Mouse (Mus musculus) left cerebral cortex, adult 18-20 months (tissue): ENCODE measurements around the gene Timm17a. TPM values are rescaled to one million over a fixed set of nuclear protein-coding genes. Genes with fewer than 3 reads are reported as not detected.

Experiments used
- DNase-seq, 2 experiments: peaks; one replicate each; pipeline ENCODE4 v3.0.0; 2021 to 2022; ENCODE audit warnings: low spot score in 2 of 2, mixed read lengths in 1 of 2
- total RNA-seq, 2 experiments: library from RNA; stranded (reverse); gene quantifications; 2 replicates each; pipeline ENCODE4 v1.2.3; 2021

Timm17a gene
- total RNA-seq, 2 experiments from 2014 or later, result 176 to 188 TPM

DNA sequence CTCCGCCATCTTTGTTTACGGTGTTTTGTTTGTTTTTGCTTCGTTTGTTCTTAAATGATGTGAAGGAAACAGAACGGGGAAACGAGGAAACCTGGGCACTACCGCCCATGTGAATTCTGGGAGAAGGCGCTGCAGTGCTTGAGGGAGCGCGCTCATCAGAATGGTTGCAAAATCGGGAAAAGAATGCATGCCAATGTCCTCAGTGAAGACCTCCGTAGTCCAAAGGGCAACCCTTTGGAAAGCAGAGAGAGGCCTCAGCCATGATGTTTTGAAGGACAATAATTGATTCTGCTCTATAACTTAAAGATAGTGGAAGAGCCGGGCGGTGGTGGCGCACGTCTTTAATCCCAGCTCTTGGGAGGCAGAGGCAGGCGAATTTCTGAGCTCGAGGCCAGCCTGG is 31.7 kb downstream of the Timm17a start:
- no peak for DNase-seq

DNA sequence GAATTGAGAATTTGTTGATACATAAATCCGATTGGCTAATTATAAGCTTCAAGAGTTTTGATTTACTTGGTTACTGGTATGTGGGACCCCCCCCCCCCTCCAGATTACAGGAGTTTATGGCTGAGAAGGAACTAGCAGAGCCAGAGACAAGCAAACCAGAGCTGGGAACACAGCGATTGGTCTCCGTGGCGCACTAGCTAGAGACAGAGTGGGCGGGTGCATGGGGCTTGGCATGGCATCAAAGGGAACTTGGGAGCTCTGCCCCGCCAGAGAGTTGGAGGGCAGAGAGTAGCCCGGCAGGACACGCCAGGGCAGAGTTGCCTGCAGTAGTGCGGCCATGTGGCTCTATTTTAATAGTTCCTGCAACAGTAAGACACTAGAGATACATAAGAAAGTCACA is 32.9 kb downstream of the Timm17a start:
- DNase-seq, result peak; percentile 52 to 53

DNA sequence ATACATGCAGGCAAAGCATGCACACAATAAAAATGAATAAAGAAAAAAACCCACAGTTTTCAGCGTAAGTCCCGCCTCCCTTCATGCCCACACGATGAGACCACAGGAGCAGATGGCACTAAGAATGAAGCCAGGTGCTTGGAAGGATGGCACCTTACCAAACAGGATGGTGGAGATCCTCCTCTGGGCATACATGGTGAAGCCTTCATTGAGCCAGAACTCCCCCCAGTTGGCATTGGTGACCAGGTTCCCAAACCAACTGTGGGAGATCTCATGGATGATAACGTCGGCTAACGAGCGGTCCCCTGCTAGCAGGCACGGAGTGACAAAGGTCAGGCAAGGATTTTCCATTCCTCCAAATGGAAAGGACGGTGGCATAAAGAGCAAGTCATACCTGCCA is 42.2 kb downstream of the Timm17a start:
- DNase-seq, result no peak

DNA sequence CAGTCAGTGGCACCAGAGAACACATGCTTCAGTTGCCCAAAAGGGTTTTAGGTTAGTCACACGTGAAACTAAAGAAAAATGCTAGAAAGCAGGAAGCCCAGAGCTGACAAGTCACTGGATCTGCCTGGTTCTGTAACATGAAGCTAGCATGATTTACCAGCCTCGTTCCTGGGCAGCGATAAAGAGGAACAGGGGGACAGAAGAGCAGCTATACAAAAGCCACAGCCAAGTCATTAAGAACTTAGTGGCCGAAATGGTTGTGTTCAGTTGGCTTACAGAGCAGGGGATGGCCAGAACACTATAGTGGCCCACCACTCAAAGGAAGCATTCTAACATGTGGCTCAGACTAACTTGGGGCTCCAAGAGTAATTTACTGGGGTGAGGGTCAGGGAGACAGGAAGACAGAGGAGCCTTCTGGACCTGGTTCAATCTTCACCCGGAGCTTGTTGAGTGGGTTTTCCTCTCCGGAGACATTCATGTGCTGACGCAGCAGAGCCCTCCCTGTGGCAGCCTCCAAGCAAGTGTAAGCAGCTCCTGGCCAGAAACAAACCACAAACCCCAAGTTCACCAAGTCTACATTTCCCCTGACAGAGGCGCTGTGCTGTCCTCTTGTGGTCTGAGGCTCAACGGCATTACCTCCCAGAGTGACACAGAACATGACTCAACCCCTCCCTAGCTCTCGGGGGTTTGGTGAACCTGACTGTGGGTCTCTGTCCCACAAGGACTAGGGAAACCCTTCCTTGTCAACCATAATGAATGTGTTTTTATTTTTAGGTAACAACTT is 45.7 kb downstream of the Timm17a start:
- DNase-seq, result no peak

DNA sequence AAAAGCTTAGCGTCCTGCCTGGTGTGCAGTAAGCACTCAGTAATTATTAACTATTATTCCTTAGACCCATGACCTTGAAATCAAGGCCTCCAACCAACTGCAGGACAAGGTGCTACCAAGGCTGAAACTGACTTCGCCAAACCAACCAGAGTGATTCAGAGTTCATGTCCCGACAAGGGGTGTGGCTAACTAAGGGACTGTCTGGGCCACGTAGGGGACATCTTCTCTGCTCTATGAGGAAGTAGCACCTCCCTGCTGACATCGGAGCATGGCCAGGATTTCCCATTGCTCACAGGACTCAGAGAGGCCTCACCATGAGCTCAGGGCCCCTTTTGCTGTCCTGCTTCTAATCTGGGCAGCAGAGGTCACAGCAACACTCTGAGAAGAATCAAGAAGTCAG is 47.7 kb downstream of the Timm17a start:
- no peak for DNase-seq

DNA sequence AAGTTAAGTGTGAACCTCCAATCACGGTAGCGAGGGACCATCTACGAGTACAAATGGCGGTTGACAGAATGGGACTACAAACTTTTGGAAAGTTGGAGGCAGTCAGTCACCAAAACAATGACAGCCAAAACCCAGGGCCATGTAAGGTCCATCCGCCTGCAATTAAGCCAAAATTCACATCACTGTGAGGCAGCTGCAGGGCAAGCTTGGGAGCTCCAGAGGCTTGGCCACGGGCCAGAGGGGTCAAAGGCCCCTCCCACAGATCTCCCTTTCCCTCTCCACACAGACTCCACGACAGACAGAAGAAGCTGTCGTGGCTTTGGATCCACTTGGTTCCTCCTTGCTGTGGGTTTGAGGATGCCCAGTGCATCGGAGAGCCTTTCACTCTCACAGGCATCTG is 50.3 kb downstream of the Timm17a start:
- no peak for DNase-seq

DNA sequence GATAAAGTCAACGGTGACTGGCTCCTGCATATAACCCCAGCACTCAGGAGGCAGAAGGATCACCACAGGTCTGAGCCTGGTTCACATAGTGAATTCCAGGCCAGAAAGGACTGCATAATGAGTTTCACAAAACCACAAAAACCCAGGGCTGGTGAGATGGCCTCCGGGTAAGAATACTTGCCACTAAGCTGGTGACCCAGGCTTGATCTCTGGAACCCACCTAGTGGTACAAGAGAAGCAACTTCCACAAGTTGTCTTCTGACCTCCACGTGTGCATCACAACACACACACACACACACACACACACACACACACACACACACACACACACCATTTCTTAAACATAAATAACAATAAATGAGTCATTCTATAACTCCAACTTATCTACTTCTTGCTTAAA is 51.2 kb downstream of the Timm17a start:
- no peak for DNase-seq

DNA sequence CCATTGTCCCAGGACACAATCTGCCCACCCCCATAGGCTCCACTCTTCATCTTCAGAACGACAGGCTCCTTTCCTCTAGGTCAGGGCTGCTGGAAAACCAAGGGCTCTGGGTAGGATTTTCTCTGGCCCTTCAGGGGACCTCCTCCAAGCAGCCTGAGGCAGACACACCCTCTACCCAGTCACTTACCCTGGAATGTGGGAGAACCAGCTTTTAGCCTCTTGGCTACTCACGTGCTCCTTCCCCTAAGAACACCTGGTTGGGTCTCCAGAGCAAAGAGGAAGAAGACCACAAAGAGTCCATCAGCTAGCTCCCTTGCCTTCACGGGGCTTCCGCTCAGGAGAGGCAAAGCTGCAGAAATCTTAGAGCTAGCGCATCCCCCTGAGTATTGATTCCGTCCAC is 52.6 kb downstream of the Timm17a start:
- no peak for DNase-seq

DNA sequence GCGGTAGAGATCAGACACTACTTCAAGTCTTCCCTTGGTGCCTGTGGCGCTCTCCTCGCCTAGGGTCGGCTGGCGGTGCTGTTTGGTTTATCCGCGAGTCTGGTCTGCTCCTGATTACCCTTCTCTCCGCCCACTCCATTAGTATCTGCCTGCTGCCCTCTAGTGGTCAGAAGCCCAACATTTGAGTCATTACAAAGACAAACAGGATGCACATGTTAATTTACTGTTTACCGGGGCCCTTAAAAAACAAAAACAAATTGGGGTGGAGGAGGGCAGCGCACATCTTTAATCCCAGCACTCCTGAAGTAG is 54.5 kb downstream of the Timm17a start:
- peak; percentile 58 to 82 for DNase-seq

DNA sequence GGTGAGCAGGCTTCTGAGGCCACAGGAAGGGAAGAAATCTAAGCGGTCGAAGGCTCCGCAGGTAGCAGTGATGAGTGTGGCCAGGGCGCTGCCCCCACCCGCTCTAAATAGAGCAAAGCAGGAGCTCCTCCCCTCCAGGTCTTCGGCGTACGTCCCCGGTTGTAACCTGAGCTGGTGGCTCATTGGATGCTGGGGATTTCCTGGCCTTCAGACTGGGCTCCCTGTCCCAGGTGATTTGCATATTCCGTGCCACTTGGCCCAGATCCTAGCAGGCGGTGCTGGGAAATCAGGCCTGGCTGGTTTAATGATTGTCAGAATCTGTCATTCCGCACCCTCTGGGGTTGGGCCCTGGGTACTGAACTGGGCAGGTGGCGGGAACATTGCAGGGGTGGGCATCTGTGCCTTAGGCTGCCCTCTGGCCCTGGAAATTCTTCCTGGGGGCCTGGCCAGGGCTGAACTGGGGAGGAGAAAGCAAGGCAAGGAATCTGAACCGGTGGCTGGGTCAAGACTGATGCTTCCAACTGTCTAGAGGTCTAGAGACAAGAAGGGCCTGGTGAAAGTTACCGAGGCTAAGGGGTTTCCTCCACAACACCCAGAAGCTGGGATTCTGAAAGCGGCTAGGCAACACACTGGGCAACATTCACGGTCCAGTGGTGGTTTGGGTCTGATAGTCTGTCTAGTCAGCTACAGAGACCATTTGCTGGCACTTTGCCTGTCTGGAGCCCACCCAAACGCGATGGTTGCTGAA is 55.0 kb downstream of the Timm17a start, which contains the start of gene Elf3:
Gene Elf3, minus strand, starts transcription at position 189 of the 748 bp plus-strand sequence.
- DNase-seq, result no peak

DNA sequence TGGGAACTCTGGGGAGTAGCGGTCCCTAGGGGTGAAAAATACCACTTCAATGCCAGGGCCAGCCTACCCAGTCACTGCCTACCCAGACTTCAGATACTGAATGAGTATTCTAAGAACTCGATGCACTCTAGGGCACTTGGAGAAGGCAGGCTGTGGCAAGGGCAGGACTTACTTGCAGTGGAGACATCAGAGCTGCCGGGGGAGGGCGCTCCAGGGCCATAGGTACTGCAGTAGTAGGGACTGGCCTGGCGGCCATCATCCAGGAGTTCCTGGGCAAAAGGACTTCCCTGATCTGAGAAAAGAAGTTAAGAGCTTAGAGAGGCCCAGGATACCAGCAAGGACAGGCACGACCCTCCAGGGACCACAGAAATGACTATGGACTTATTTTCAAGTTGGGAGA is 57.3 kb downstream of the Timm17a start:
- no peak for DNase-seq

DNA sequence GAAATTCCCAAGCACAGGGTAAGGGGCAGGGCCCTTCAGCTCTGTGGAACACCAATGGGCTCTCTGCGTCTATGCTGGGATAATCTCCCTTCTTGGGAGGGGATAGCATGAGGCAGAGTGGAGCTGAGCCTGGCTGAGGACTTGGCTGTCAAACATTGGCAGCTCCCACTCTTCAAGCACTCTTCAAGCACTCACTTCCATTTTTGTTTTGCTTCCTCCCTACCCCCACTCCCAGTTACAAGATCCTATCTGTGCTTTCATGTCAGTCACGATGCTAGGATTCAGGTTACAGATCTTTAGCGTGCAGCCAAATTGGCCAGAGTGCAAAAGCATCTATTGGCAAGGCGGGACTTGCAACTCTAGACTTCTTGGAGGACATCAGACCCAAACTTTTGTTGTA is 60.7 kb downstream of the Timm17a start:
- no peak for DNase-seq

DNA sequence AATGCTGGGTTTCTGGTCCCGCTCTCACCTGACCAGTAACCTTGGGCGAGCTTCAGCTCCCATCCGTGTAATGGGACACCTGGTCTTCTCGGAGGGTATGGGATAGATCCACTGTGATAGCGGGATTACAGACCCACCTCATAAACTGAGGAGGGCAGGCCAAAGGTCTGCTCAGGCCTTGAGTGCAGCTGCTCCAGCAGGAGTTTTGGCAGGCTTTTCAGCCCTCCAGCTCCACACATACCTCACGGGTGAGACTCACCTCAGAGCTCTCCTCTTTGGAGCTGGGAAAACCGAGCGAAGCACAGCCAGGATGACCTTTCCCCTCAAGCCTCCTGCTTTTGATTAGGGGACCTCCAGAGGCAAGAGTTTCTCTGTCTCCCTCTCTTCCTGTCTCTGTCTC is 62.2 kb downstream of the Timm17a start:
- DNase-seq, result no peak

DNA sequence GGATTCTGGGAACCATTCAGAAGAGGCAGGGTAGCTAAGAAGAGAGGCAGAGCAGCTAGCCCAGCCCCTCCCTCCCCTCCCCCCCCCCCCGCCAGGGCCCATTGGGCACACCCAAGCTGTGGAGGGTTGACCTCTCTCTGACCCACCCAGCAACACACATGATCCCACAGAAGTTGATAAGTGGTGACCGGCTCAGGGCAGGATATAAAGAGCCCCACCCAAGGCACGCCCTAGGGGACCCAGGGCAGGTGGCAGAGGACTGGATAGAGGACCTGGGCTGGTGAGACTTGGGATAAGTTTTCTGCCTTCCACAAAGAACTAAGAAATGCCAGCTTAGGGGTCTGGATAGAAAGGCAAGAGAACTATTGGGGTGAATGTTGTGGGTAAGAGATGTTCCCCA is 62.9 kb downstream of the Timm17a start:
- DNase-seq, result no peak

DNA sequence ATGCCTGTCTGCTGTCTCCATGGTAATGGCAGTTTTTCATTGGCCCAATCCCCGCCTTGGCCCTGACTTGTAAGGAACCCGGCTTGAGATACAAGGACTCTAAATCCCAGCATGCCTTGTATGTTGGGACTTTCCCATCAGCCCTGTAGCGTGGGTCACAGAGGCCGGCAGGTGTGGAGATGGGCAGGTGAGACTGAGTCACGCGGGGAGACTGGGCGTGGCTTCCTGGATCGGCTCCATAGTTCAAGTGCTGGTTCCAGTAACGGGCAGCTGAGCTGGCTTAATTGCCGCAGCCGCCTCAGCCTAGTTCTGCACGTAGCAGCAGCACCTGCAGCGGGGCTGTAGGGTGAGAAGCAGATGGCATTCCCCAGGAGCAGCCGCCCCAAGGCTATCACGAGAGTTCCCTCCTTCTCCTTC is 65.1 kb downstream of the Timm17a start:
- peak; percentile 34 to 46 for DNase-seq

Other genes starting within 250 kb of the Timm17a start
- 1 to 10 TPM; 1.5 to 2.7 TPM for gene Lgr6, start 208.5 kb downstream of the Timm17a start, total RNA-seq
- under 1 TPM; 0.45 to 0.91 TPM for gene Ptpn7, start 181.1 kb downstream of the Timm17a start, total RNA-seq
- gene Arl8a, start 167.0 kb downstream of the Timm17a start, total RNA-seq, result 100 to 1,000 TPM; 264 to 266 TPM
- gene Gpr37l1, start 146.1 kb downstream of the Timm17a start, total RNA-seq, result 100 to 1,000 TPM; 160 to 178 TPM
- not detected for gene Elf3, start 55.2 kb downstream of the Timm17a start, total RNA-seq
- gene Rnpep, start 29.7 kb downstream of the Timm17a start, total RNA-seq, result 10 to 100 TPM; 46.9 to 54.7 TPM
- under 1 TPM; 0.72 to 0.82 TPM for gene Lmod1, start 11.0 kb upstream of the Timm17a start, total RNA-seq
- 100 to 1,000 TPM; 160 to 186 TPM for gene Shisa4, start 61.5 kb upstream of the Timm17a start, total RNA-seq
- 100 to 1,000 TPM; 172 to 174 TPM for gene Ipo9, start 116.7 kb upstream of the Timm17a start, total RNA-seq